Mouse (Mus musculus) gastrocnemius, postnatal 36 days (tissue): Measurements from ENCODE around the gene Wwc1. TPM values are rescaled to one million over a fixed set of nuclear protein-coding genes. Genes with fewer than 3 reads are reported as not detected.
"Not testable (repeated sequence)": the region's sequence is repeated elsewhere in the genome, so short reads cannot be mapped to it uniquely, and the experiment has no call there.

Experiments used
- DNase-seq, 2 experiments: peaks; one replicate each; pipeline ENCODE4 v3.0.0; 2022
- intact Hi-C: fragments of 180-260 bp; cut with DNase I; formaldehyde crosslinking; loops from one replicate; pipeline ENCODE4 v1.15.1; 2025
- total RNA-seq, 2 experiments: library from RNA; stranded (reverse); gene quantifications; 2 replicates each; pipeline ENCODE4 v1.2.3; 2021

Wwc1 gene
- total RNA-seq, 2 experiments from 2014 or later, result 0.31 TPM; not detected in 1

GRCm38 (mm10) chr11:35841738-35842325 lies 138.5 kb downstream of the Wwc1 start:
- intact Hi-C loops, result loop anchor here (5.0 kb wide), 1 partner anchor 160 kb away; no protein-coding TSS in a partner anchor
- DNase-seq, result no peak

GRCm38 (mm10) chr11:35840806-35841205 lies 139.5 kb downstream of the Wwc1 start:
- intact Hi-C loops, result loop anchor here (5.0 kb wide), 1 partner anchor 161 kb away; no protein-coding TSS in a partner anchor
- not testable (repeated sequence) for DNase-seq

- DNase-seq, result no peak
- intact Hi-C loops, result loop anchor here (5.0 kb wide), 1 partner anchor 162 kb away; no protein-coding TSS in a partner anchor
Observed at GRCm38 (mm10) chr11:35840282-35840681, 140.0 kb downstream of the Wwc1 start.

GRCm38 (mm10) chr11:35838345-35839338 lies 141.7 kb downstream of the Wwc1 start:
- intact Hi-C loops, result no loop called here

GRCm38 (mm10) chr11:35837156-35838126 lies 142.9 kb downstream of the Wwc1 start:
- DNase-seq, result no peak
- intact Hi-C loops, result no loop called here

More at GRCm38 (mm10) chr11:35838345-35839338, 141.7 kb downstream of the Wwc1 start:
- DNase-seq, result peak; percentile 84 to 88

- intact Hi-C loops, result loop anchor here (5.0 kb wide), 1 partner anchor 62 kb away; no protein-coding TSS in a partner anchor
- DNase-seq, result peak; percentile 87 to 92
Observed at GRCm38 (mm10) chr11:35834022-35834760, 146.1 kb downstream of the Wwc1 start, which contains the start of gene Rars. TSS of gene Rars (minus strand) at chr11:35834506.

- intact Hi-C loops, result loop anchor here (5.0 kb wide), 1 partner anchor 61 kb away; no protein-coding TSS in a partner anchor
- no peak for DNase-seq
Observed at GRCm38 (mm10) chr11:35833270-35833669, 147.1 kb downstream of the Wwc1 start.

GRCm38 (mm10) chr11:35832139-35832538 lies 148.2 kb downstream of the Wwc1 start:
- no peak for DNase-seq
- intact Hi-C loops, result loop anchor here (5.0 kb wide), 1 partner anchor 60 kb away; no protein-coding TSS in a partner anchor

- intact Hi-C loops, result no loop called here
Observed at GRCm38 (mm10) chr11:35827714-35828113, 152.6 kb downstream of the Wwc1 start.

GRCm38 (mm10) chr11:35816316-35816715 lies 164.0 kb downstream of the Wwc1 start:
- intact Hi-C loops, result no loop called here

More at GRCm38 (mm10) chr11:35827714-35828113, 152.6 kb downstream of the Wwc1 start:
- DNase-seq, result no peak

GRCm38 (mm10) chr11:35811458-35811857 lies 168.9 kb downstream of the Wwc1 start:
- intact Hi-C loops, result no loop called here
- no peak for DNase-seq

More at GRCm38 (mm10) chr11:35816316-35816715, 164.0 kb downstream of the Wwc1 start:
- DNase-seq, result no peak

GRCm38 (mm10) chr11:35801332-35801731 lies 179.0 kb downstream of the Wwc1 start:
- intact Hi-C loops, result no loop called here
- no peak for DNase-seq

- intact Hi-C loops, result no loop called here
- no peak for DNase-seq
Observed at GRCm38 (mm10) chr11:35798874-35799273, 181.5 kb downstream of the Wwc1 start, which contains the start of gene Fbll1. TSS of gene Fbll1 (minus strand) at chr11:35798884.

GRCm38 (mm10) chr11:35798495-35798820 lies 181.9 kb downstream of the Wwc1 start:
- DNase-seq, result no peak
- intact Hi-C loops, result no loop called here

GRCm38 (mm10) chr11:35797751-35798494 lies 182.4 kb downstream of the Wwc1 start:
- intact Hi-C loops, result no loop called here
- no peak for DNase-seq

- DNase-seq, intact Hi-C loops: not testable (repeated sequence)
Observed at GRCm38 (mm10) chr11:35792800-35793199, 187.5 kb downstream of the Wwc1 start.

- intact Hi-C loops, result no loop called here
Observed at GRCm38 (mm10) chr11:35788443-35788842, 191.9 kb downstream of the Wwc1 start.

More at GRCm38 (mm10) chr11:35788443-35788842, 191.9 kb downstream of the Wwc1 start:
- DNase-seq, result no peak
